Mouse (Mus musculus) lung, postnatal 10 days (tissue): ENCODE measurements around the gene Zbbx.
A peak's percentile ranks its signal among the peaks of the same experiment; 100 is the strongest.

Experiments
- DNase-seq: peaks from one replicate; pipeline ENCODE4 v3.0.0; 2021

The Zbbx gene

GRCm38 (mm10) chr3:75164838-75165496, at the start of gene Zbbx:
Gene Zbbx (minus strand): TSS chr3:75165034.
- DNase-seq = peak; percentile 18

DNA sequence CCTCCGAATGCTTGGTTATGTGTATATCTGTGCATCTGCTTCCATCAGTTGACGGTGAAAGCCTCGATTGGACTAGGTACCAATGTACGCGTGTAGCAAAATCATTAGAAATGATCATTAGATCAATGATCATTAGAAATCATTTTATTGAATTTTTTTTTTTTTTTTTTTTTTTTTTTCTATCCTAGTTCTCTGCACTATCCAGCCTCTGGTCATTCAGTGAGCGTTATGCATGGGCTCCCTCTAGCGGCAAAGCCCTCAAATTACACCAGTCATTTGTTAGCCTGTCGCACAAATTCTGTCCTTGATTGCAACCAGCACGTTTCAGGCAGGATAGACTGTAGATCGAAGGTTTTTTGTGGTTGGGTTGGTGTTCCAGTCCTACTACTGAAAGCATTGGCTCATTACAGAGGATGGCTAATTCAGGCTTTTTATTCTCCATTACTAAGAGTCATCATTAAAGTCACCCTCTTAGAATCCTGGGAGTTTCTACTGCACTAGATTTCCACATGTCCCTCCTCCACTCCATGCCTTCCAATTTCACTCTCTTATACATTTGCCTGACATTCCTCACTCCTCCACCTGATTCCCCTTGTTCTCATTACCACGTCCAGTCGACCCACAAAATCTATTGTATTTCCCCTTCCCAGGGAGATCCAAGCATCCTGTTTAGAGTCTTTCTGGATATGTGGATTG, 38.1 kb upstream of the Zbbx start:
- peak; percentile 52 for DNase-seq

DNA sequence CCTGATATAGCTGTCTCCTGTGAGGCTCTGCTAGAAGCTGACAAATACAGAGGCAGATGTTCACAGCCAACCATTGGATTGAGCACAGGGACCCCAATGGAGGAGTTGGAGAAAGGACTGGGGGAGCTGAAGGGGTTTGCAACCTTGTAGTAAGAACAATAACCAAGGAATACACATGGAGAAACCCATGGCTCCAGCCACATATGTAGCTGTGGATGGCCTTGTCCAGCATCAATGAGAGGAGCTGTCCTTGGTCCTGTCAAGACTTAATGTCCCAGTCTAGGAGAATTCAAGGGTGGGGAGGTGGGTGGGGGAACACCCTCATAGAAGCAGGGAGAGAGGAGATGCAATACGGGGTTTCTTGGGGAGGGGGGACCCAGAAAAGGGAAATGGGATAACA, 17.8 kb upstream of the Zbbx start:
- no peak for DNase-seq

- no peak for DNase-seq
Measured at GRCm38 (mm10) chr3:75141876-75142275, 23.0 kb downstream of the Zbbx start.

GRCm38 (mm10) chr3:75104867-75105266, 60.0 kb downstream of the Zbbx start:
- DNase-seq = no peak

GRCm38 (mm10) chr3:75085762-75086161, 79.1 kb downstream of the Zbbx start:
- no peak for DNase-seq

- no peak for DNase-seq
Measured at GRCm38 (mm10) chr3:75078906-75079305, 85.9 kb downstream of the Zbbx start.

GRCm38 (mm10) chr3:75009701-75010100, 155.1 kb downstream of the Zbbx start:
- no peak for DNase-seq
